ENCODE assay signal across 15 mouse cellular contexts in the genomic region with DNA sequence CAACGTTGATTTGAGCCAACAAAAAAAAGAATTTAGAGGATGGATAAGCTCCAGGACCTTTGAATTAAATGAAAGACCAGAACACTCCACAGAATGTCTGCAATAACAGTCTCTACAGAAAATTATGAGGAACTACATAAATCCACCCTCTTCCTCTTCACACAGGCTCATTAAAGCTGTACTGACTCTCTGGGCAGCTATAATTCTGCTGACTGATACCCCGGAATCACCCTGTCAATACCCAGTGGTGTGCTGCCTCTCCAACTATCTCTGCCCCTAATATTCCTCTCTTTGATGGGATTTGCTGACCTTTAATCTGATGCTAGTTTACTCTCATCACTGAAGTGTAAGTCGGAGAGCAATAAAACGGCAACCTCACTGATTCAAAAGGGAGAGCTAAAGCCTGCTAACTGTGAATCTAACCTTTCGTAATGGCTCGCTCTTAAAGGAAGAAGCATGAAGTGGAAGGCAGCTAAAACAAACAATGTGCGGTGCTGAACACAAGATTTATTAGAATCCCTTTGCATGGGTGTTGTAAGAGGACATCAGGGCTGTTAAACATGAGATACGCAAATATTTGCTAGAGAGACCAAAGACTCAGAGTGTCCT.
A peak's percentile ranks its signal among the peaks of the same experiment; 100 is the strongest.
DNase-seq lines count a peak whose midpoint lies in the region; ATAC-seq and TF ChIP-seq lines count a peak whose summit lies in the region.
"Had no signal": no experiment of that assay in that cellular context is flagged by ENCODE, and none has a peak within 500 bp of the region (broad histone marks: within the 10 kb centered on the region; RNA-seq: fewer than 3 reads in every experiment).

No protein-coding gene starts in this region.

- WGBS in intestine, embryonic 14.5 days, result 19% methylated on average over 8 of the region's 8 CpGs
- whole genome bisulfite sequencing in intestine, embryonic 16.5 days, result 21% methylated on average over 8 of the region's 8 CpGs
- WGBS in midbrain, embryonic 13.5 days, result 23% methylated on average over 8 of the region's 8 CpGs
- WGBS in olfactory bulb, adult 2 months, result 36% methylated on average over 8 of the region's 8 CpGs
- WGBS in forebrain, postnatal 0 days, result 47% methylated on average over 8 of the region's 8 CpGs

- peaks cover 36% of the 10 kb centered on the region for H3K4me1 ChIP-seq in intestine, embryonic 14.5 days (replicated peaks; ENCODE audit: control insufficient read depth, insufficient read depth, low read length)
- H3K4me1 ChIP-seq in intestine, embryonic 16.5 days (ENCODE audit: control insufficient read depth, insufficient read depth, low read length), result peaks cover 14% of the 10 kb centered on the region
- H3K4me1 ChIP-seq in midbrain, embryonic 13.5 days (replicated peaks), result peaks cover 78% of the 10 kb centered on the region
- H3K4me1 ChIP-seq in olfactory bulb, adult 2 months (ENCODE audit: control insufficient read depth, insufficient read depth, low read length), result peaks cover 3% of the 10 kb centered on the region
- peaks cover 17% of the 10 kb centered on the region for H3K4me1 ChIP-seq in forebrain, postnatal 0 days (ENCODE audit: insufficient read depth)

- no peak for TF ChIP-seq POLR2A in olfactory bulb, adult 2 months (IDR thresholded peaks at IDR 0.05; ENCODE audit: insufficient read depth, low read depth, low read length)

- H3K4me3 ChIP-seq in intestine, embryonic 14.5 days (ENCODE audit: low read depth, low read length), result no peak overlapping the region
- no peak overlapping the region for H3K4me3 ChIP-seq in intestine, embryonic 16.5 days (ENCODE audit: low read length)
- no peak overlapping the region for H3K4me3 ChIP-seq in midbrain, embryonic 13.5 days (replicated peaks)
- H3K4me3 ChIP-seq in olfactory bulb, adult 2 months (ENCODE audit: insufficient read depth, low read depth, low read length), result no peak overlapping the region
- no peak overlapping the region for H3K4me3 ChIP-seq in forebrain, postnatal 0 days (ENCODE audit: low read depth, low read length)
- H3K4me3 ChIP-seq: embryonic facial prominence, embryonic 12.5 days; heart, embryonic 13.5 days; liver, embryonic 13.5 days had no signal

- no peak for ATAC-seq in intestine, embryonic 14.5 days (replicated peaks; ENCODE audit: low FRiP score, low TSS enrichment, low read depth)
- ATAC-seq in intestine, embryonic 16.5 days, result no peak
- ATAC-seq in midbrain, embryonic 13.5 days, result 0 out of 2 replicates have a peak, but pooled peaks have one; percentile 20
- ATAC-seq in forebrain, postnatal 0 days, result no peak
- ATAC-seq: Patski had no signal

- TF ChIP-seq CTCF in olfactory bulb, adult 2 months (IDR thresholded peaks at IDR 0.05; ENCODE audit: insufficient read depth, low read depth, low read length), result no peak
- TF ChIP-seq CTCF in forebrain, postnatal 0 days (IDR thresholded peaks at IDR 0.05; ENCODE audit: low read depth), result no peak

- H3K36me3 ChIP-seq in intestine, embryonic 14.5 days (ENCODE audit: control insufficient read depth, insufficient read depth, low read length), result no peaks in the 10 kb centered on the region
- no peaks in the 10 kb centered on the region for H3K36me3 ChIP-seq in intestine, embryonic 16.5 days (ENCODE audit: control insufficient read depth, insufficient read depth, low read length)
- no peaks in the 10 kb centered on the region for H3K36me3 ChIP-seq in midbrain, embryonic 13.5 days
- H3K36me3 ChIP-seq in forebrain, postnatal 0 days (ENCODE audit: insufficient read depth), result no peaks in the 10 kb centered on the region
- H3K36me3 ChIP-seq: embryonic facial prominence, embryonic 12.5 days; heart, embryonic 13.5 days; liver, embryonic 13.5 days had no signal

- no peaks in the 10 kb centered on the region for H3K9me3 ChIP-seq in intestine, embryonic 14.5 days (ENCODE audit: control insufficient read depth, low read length)
- no peaks in the 10 kb centered on the region for H3K9me3 ChIP-seq in intestine, embryonic 16.5 days (ENCODE audit: control insufficient read depth, low read length)
- H3K9me3 ChIP-seq in midbrain, embryonic 13.5 days, result no peaks in the 10 kb centered on the region
- H3K9me3 ChIP-seq in forebrain, postnatal 0 days (ENCODE audit: low read length), result no peaks in the 10 kb centered on the region
- H3K9me3 ChIP-seq: embryonic facial prominence, embryonic 12.5 days; heart, embryonic 13.5 days; liver, embryonic 13.5 days had no signal

- no peak overlapping the region for H3K27ac ChIP-seq in intestine, embryonic 14.5 days (ENCODE audit: low read depth)
- H3K27ac ChIP-seq in intestine, embryonic 16.5 days (ENCODE audit: low read length), result no peak overlapping the region
- H3K27ac ChIP-seq in midbrain, embryonic 13.5 days, result peak overlapping the region; percentile 76
- peak overlapping the region; percentile 70 for H3K27ac ChIP-seq in olfactory bulb, adult 2 months (ENCODE audit: insufficient read depth, low read depth, low read length)
- no peak overlapping the region for H3K27ac ChIP-seq in forebrain, postnatal 0 days (ENCODE audit: low read depth, low read length)
- H3K27ac ChIP-seq: embryonic facial prominence, embryonic 12.5 days; heart, embryonic 13.5 days; liver, embryonic 13.5 days had no signal

- no peaks in the 10 kb centered on the region for H3K27me3 ChIP-seq in intestine, embryonic 14.5 days (replicated peaks; ENCODE audit: control insufficient read depth, insufficient read depth, low read length)
- H3K27me3 ChIP-seq in intestine, embryonic 16.5 days (replicated peaks; ENCODE audit: control insufficient read depth, insufficient read depth, low read length), result no peaks in the 10 kb centered on the region
- no peaks in the 10 kb centered on the region for H3K27me3 ChIP-seq in midbrain, embryonic 13.5 days
- no peaks in the 10 kb centered on the region for H3K27me3 ChIP-seq in forebrain, postnatal 0 days (ENCODE audit: insufficient read depth, low read length)
- H3K27me3 ChIP-seq: embryonic facial prominence, embryonic 12.5 days; heart, embryonic 13.5 days; liver, embryonic 13.5 days; Patski had no signal

- no peak for DNase-seq in intestine, embryonic 14.5 days (ENCODE audit: low spot score)
- DNase-seq in retina, postnatal 1 day, result peak; percentile 41
- DNase-seq in retina, embryonic 14.5 days (ENCODE audit: low spot score), result no peak
- DNase-seq in forebrain, postnatal 0 days, result no peak
- no peak for DNase-seq in left cerebral cortex, adult 8-10 months (ENCODE audit: low spot score in 2 of 2)
- DNase-seq: cerebellum, postnatal 25 days; heart, postnatal 4 days; liver, embryonic 13.5 days; lung, postnatal 4 days had no signal

- H3K9ac ChIP-seq in intestine, embryonic 14.5 days (ENCODE audit: low read length), result no peak overlapping the region
- H3K9ac ChIP-seq in intestine, embryonic 16.5 days (ENCODE audit: low read depth, low read length), result no peak overlapping the region
- 0 out of 2 replicates have a peak overlapping the region, but pooled peaks have one; percentile 41 for H3K9ac ChIP-seq in midbrain, embryonic 13.5 days (replicated peaks)
- no peak overlapping the region for H3K9ac ChIP-seq in forebrain, postnatal 0 days
- H3K9ac ChIP-seq: embryonic facial prominence, embryonic 12.5 days; heart, embryonic 13.5 days; liver, embryonic 13.5 days had no signal

- peak overlapping the region; percentile 24; the same call in 1 of the 2 replicates for H3K4me2 ChIP-seq in intestine, embryonic 14.5 days (ENCODE audit: low read length)
- H3K4me2 ChIP-seq in intestine, embryonic 16.5 days (ENCODE audit: low read depth, low read length), result no peak overlapping the region
- H3K4me2 ChIP-seq in midbrain, embryonic 13.5 days (replicated peaks), result peak overlapping the region; percentile 25
- no peak overlapping the region for H3K4me2 ChIP-seq in forebrain, postnatal 0 days (ENCODE audit: low read depth)
- H3K4me2 ChIP-seq: embryonic facial prominence, embryonic 12.5 days; heart, embryonic 13.5 days; liver, embryonic 13.5 days had no signal

Comparison
In these comparisons a context has a peak if more than half of its experiments do, and no peak if none do; other contexts are left out.
1. H3K4me2 ChIP-seq: peak in intestine, embryonic 14.5 days (single experiment) and midbrain, embryonic 13.5 days (single experiment); none in intestine, embryonic 16.5 days (single experiment) and forebrain, postnatal 0 days (single experiment).
2. H3K27ac ChIP-seq: peak in midbrain, embryonic 13.5 days (single experiment) and olfactory bulb, adult 2 months (single experiment); none in intestine, embryonic 14.5 days (single experiment), intestine, embryonic 16.5 days (single experiment) and forebrain, postnatal 0 days (single experiment).